Mouse (Mus musculus): ENCODE measurements at regions not wholly inside any gene's neighbourhood (a gene's known extent, or its start where the extent isn't known, plus 50 kb on each side); places are given as distances from the start of the nearest gene placed in this dataset.

DNA sequence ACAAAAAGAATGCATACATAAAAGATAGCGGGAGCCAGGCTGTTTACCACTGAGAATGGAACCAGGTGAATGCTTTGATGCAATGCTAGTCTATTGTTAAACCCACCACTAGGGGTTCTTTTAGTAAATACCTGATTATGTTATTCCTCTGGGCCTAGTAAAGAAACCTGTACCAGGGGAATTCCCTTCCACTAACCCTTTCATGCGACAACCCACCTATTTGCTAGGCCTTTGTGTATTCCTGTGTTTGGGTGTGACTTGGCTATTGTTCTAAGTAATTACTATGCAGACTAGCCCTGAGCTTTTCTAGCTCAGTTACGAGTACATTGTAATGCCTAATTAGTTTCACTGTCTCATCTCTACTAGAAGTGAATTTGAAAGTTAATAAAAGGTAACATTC, 95.9 kb upstream of the 1700066M21Rik start:
- no peak for DNase-seq

DNA sequence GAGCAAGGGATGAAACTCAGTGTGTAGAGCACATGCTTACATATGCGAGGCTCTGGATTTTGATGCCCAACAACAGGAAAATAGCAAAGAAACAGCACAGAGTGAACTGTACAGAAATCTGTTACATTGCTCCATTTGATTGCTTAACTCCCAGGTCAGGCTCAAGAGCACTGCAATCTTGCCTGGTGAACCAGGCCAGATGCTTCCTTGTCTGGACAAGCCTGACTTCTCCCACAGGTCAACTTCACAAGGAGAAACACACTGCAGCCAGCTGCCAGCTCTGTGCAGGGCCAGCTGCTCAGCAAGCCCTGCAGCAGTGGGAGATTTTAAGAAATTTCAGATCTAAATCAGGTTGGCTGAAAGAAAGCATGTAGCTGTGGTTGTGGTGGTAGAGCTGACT, 81.2 kb upstream of the 1700066M21Rik start:
- DNase-seq: peak in 1 of 2 experiments; percentile 41

DNA sequence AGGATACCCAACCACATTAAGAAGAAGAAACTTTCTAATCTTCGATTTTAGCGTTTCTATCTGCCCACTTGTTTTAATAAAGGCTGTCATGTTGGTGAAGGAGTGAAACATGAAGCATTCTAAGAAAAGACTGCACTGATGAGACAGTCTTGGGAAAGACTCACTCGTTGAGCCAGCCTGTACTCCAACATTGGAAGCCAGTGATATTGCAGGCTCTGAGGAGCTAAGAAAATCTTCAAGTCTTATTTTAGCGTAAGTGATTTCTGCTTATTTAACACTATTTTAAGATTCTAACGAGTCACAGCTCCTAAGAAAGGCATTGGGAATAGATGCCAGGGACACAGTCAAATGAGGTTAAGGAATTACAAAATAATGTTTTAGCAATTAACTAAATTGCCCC, 78.9 kb upstream of the 1700066M21Rik start:
- DNase-seq: no peak

DNA sequence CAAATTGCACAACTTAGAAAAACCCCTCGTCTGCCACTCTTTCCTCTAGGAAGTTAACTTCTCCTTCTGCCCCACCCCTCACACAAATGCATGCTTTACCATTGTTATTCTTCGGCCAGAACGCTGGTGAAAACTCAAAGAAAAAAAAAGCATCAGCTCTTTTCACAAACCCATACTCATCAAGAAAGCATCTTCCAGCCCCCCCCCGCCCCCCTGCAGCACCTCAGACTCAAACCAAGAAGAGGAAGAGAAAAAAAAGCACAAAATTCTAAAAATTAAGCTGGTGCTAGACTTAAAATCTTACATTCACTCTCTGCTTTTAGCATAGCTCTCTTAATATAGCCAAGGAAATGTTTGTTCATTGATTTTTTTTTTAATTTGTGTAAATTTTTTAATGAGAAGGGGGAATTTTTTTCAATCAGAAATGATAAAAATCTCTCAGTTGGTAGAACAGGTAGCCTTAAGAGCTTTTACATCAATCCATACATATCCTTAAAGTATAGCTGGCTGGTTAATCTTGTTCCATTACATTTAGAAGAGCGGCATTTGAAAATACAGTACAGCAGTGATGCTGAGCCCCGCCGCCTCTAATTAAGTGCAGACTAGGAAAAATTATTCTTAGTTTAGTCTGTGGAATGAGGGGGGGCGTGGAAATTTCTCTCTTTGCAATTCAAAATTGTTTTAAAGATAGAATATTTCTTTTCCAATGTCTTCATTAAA, 76.0 kb upstream of the 1700066M21Rik start:
- DNase-seq: no peak

DNA sequence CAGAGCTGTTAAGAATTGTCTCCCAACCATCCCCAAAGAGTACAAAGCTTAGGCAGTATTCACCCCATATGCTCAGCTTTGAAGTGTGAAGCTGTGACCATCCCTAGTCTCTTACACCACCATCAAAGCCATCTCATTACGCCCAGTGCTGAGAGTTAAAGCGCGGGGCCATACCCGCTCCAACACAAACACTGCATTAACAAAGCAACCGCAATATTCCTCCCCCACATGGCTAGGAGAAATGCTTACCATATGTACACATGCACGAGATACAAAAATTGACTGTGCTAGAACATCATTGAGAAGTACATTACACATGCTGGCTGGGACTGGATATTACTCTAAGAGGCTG, 75.5 kb upstream of the 1700066M21Rik start:
- DNase-seq: no peak

DNA sequence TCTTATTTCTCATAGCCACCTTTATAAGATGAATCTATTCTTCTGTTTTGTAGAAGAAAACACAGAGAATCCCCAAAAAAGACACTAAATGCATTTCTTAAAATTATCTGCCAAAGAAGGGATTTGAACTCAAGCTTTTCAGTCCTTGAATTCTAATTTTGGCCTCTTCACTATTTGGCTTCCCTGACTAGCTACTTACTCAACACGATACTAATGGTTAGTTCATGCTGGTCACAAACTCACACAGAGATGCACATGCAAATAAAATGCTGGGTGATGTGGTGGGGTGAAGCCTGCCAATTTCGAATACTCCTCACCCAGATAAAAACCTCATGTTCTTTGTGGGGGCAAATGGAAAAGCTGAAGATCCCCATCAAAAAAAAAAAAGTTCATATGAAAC, 72.7 kb upstream of the 1700066M21Rik start:
- DNase-seq: no peak

DNA sequence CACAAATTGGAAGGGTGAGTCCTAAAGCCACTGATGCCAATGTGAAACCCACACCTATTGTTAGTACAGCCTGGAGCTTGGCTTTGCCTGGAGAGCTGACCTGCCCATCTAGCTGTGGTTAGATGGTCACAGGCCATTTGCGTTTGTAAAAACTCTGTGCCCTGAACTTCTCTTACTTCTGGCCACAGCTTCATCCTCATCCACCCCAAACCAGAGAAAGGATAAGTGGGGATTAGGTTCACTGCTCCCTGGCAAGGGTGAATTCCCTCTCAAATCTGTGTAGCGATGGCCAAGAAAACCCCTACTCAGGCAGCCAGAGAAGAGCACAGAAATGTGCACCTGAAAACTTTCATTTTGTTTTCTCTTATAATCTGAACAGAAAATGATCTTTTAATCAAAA, 54.9 kb upstream of the 1700066M21Rik start:
- no peak for DNase-seq

DNA sequence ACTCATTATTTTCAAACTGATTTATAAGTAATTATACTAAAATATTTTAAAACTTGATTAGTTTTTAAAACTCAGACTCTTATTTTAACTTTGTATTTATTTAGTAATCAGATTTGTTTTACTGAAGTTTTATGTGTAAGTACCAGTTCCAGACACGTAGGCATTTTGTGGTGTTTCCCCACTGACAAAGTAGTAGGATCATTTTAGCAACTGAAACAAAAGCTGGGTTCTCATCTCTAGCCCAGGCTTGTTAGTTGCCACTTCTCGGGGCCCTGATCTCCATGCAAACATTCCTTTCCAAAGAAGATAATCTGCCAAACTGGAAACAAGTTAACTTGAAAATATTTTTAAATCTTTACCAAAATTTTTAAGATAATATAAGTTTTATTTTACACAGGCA, 54.3 kb upstream of the 1700066M21Rik start:
- no peak for DNase-seq

DNA sequence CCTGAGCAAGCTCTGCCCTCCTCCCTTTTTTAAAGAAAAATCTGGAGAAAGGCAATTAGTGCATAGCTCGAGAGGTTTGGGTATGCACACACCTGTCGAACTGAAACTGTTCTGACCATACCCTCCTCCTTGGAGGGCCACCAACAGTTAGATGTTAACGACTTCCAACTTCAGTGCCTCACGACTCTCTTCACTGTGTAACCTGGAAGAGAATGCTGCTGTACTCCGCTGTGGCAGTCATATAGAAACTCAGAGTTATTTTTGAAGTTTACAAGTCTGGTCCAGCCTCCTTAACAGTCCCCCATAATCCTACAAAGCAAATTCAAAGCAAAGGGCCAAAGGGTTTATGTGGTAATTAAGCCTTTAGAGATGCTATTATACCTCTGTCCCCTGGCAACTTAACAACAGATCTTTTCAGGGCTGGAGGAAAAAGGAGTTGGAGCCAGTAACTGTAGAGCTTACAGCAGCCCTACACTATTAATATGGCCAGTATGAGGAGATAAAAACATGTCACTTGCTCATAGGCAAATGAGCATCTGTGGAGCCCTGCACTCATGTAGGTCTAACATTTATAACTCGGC, 51.7 kb upstream of the 1700066M21Rik start:
- DNase-seq: no peak

All from kidney, postnatal 25 days (tissue).